Mouse (Mus musculus) stomach, embryonic 14.5 days (tissue): ENCODE data around the gene Il18r1. TPM values are rescaled to one million over a fixed set of nuclear protein-coding genes. Genes with fewer than 3 reads are reported as not detected.

Experiments
- ATAC-seq: fragments of 200-750 bp; cut with Nextera tagmentation; 2 replicates; pipeline ENCODE4 v1.8.0; 2017; ENCODE audit warnings: low read depth, moderate TSS enrichment; ENCODE audit not compliant: insufficient number of reproducible peaks, insufficient read depth, low FRiP score
- H3K27ac ChIP-seq: fragments of 300-500 bp; sonication (generic); 2 replicates; pipeline ENCODE4 v1.5.1; 2014; ENCODE audit warnings: mild to moderate bottlenecking, low read length, moderate library complexity, mixed read lengths
- H3K27me3 ChIP-seq: fragments of 300-500 bp; sonication (generic); 2 replicates; pipeline ENCODE4 v1.6.1; 2014; ENCODE audit warnings: low read length, control low read depth, mixed read lengths; ENCODE audit not compliant: control insufficient read depth, insufficient read depth
- H3K36me3 ChIP-seq: fragments of 300-500 bp; sonication (generic); 2 replicates; pipeline ENCODE4 v1.6.1; 2014; ENCODE audit warnings: mild to moderate bottlenecking, control low read depth, low read length, moderate library complexity, mixed read lengths; ENCODE audit not compliant: control insufficient read depth, insufficient read depth
- H3K4me1 ChIP-seq: fragments of 300-500 bp; sonication (generic); 2 replicates; pipeline ENCODE4 v1.6.1; 2014; ENCODE audit warnings: low read length, control low read depth, mixed read lengths; ENCODE audit not compliant: control insufficient read depth, insufficient read depth
- H3K4me2 ChIP-seq: fragments of 300-500 bp; sonication (generic); replicated peaks from 2 replicates; pipeline ENCODE4 v1.6.1; 2014; ENCODE audit warnings: low read depth, low read length, control low read depth
- H3K4me3 ChIP-seq: fragments of 300-500 bp; sonication (generic); 2 replicates; pipeline ENCODE4 v1.5.1; 2014; ENCODE audit warnings: low read depth, low read length, control low read depth
- H3K9ac ChIP-seq: fragments of 300-500 bp; sonication (generic); replicated peaks from 2 replicates; pipeline ENCODE4 v1.6.1; 2014; ENCODE audit warnings: low read depth, mild to moderate bottlenecking, control low read depth, low read length, moderate library complexity, mixed read lengths
- H3K9me3 ChIP-seq: fragments of 300-500 bp; sonication (generic); 2 replicates; pipeline ENCODE4 v1.6.1; 2016; ENCODE audit warnings: low read depth, low read length, control low read depth; ENCODE audit not compliant: control insufficient read depth
- WGBS: fragments of 180-500 bp; shearing (Covaris S2); extraction: QIAGEN DNeasy Blood & Tissue Kit; methylation state at CpG from one replicate; pipeline ENCODE4 v1.1.7; 2014; 5-methylcytosine and 5-hydroxymethylcytosine counted together
- polyA plus RNA-seq: library from polyadenylated mRNA; unstranded; fragments of >200 nt; fragmentation: Nextera tagmentation; extraction: Ambion mirVana; gene quantifications from 2 replicates; pipeline ENCODE4 v1.2.1, GENCODE M21; 2014

Gene Il18r1
- polyA plus RNA-seq, 1 experiment from 2014 or later, result 0.93 TPM

GRCm38 (mm10) chr1:40432169-40432568 lies 33.2 kb upstream of the Il18r1 start:
- H3K4me2 ChIP-seq, result no peak overlapping the region
- no peaks in the 10 kb centered on the region for H3K36me3 ChIP-seq
- no peaks in the 10 kb centered on the region for H3K4me1 ChIP-seq
- ATAC-seq, result no peak
- no peak overlapping the region for H3K4me3 ChIP-seq
- no peak overlapping the region for H3K9ac ChIP-seq
- H3K27ac ChIP-seq, result no peak overlapping the region
- H3K9me3 ChIP-seq, result no peaks in the 10 kb centered on the region
- WGBS, result 83% methylated on average over 2 of the region's 2 CpGs
- H3K27me3 ChIP-seq, result no peaks in the 10 kb centered on the region

- 75% methylated on average over 3 of the region's 3 CpGs for WGBS
These were observed 29.4 kb upstream of the Il18r1 start for GRCm38 (mm10) chr1:40435936-40436335.

GRCm38 (mm10) chr1:40437340-40437739 lies 28.0 kb upstream of the Il18r1 start:
- Histone ChIP-seq H3K4me2 (no peak overlapping the region), H3K9me3 (no peaks in the 10 kb centered on the region), H3K27me3 (no peaks in the 10 kb centered on the region), H3K9ac (no peak overlapping the region), H3K27ac (no peak overlapping the region), H3K36me3 (no peaks in the 10 kb centered on the region), H3K4me1 (no peaks in the 10 kb centered on the region), H3K4me3 (no peak overlapping the region)
- no peak for ATAC-seq
- WGBS, result 91% methylated on average over 2 of the region's 2 CpGs

More at GRCm38 (mm10) chr1:40435936-40436335, 29.4 kb upstream of the Il18r1 start:
- Histone ChIP-seq H3K4me2 (no peak overlapping the region), H3K4me3 (no peak overlapping the region), H3K9ac (no peak overlapping the region), H3K4me1 (no peaks in the 10 kb centered on the region), H3K27me3 (no peaks in the 10 kb centered on the region), H3K9me3 (no peaks in the 10 kb centered on the region), H3K36me3 (no peaks in the 10 kb centered on the region), H3K27ac (no peak overlapping the region)
- ATAC-seq, result no peak

GRCm38 (mm10) chr1:40439504-40439903 lies 25.8 kb upstream of the Il18r1 start:
- Histone ChIP-seq H3K27me3 (no peaks in the 10 kb centered on the region), H3K36me3 (no peaks in the 10 kb centered on the region), H3K9me3 (no peaks in the 10 kb centered on the region), H3K4me3 (no peak overlapping the region), H3K9ac (no peak overlapping the region), H3K27ac (no peak overlapping the region), H3K4me1 (no peaks in the 10 kb centered on the region), H3K4me2 (no peak overlapping the region)
- 65% methylated on average over 8 of the region's 8 CpGs for WGBS
- no peak for ATAC-seq

GRCm38 (mm10) chr1:40444800-40445199 lies 20.6 kb upstream of the Il18r1 start:
- 85% methylated on average over 3 of the region's 3 CpGs for WGBS

GRCm38 (mm10) chr1:40467306-40467705 lies 2.0 kb downstream of the Il18r1 start:
- Histone ChIP-seq H3K4me3 (no peak overlapping the region), H3K9ac (no peak overlapping the region), H3K36me3 (no peaks in the 10 kb centered on the region), H3K4me1 (no peaks in the 10 kb centered on the region), H3K27me3 (no peaks in the 10 kb centered on the region), H3K9me3 (no peaks in the 10 kb centered on the region), H3K27ac (no peak overlapping the region), H3K4me2 (no peak overlapping the region)
- ATAC-seq, result no peak
- 85% methylated on average over 4 of the region's 4 CpGs for WGBS

More at GRCm38 (mm10) chr1:40444800-40445199, 20.6 kb upstream of the Il18r1 start:
- ATAC-seq, result no peak
- Histone ChIP-seq H3K9ac (no peak overlapping the region), H3K36me3 (no peaks in the 10 kb centered on the region), H3K4me3 (no peak overlapping the region), H3K9me3 (no peaks in the 10 kb centered on the region), H3K4me2 (no peak overlapping the region), H3K27ac (no peak overlapping the region), H3K27me3 (no peaks in the 10 kb centered on the region), H3K4me1 (no peaks in the 10 kb centered on the region)

- no peaks in the 10 kb centered on the region for H3K27me3 ChIP-seq
- H3K9ac ChIP-seq, result no peak overlapping the region
- ATAC-seq, result no peak
- no peaks in the 10 kb centered on the region for H3K9me3 ChIP-seq
- H3K4me1 ChIP-seq, result no peaks in the 10 kb centered on the region
- WGBS, result 68% methylated on average over 2 of the region's 2 CpGs
- H3K4me2 ChIP-seq, result no peak overlapping the region
- no peak overlapping the region for H3K27ac ChIP-seq
- no peaks in the 10 kb centered on the region for H3K36me3 ChIP-seq
- H3K4me3 ChIP-seq, result no peak overlapping the region
These were observed 3.5 kb downstream of the Il18r1 start for GRCm38 (mm10) chr1:40468805-40469204.

GRCm38 (mm10) chr1:40469900-40470299 lies 4.5 kb downstream of the Il18r1 start:
- no peak overlapping the region for H3K4me2 ChIP-seq
- no peaks in the 10 kb centered on the region for H3K27me3 ChIP-seq
- no peak overlapping the region for H3K4me3 ChIP-seq
- no peaks in the 10 kb centered on the region for H3K9me3 ChIP-seq
- H3K36me3 ChIP-seq, result no peaks in the 10 kb centered on the region
- no peak overlapping the region for H3K27ac ChIP-seq
- no peak overlapping the region for H3K9ac ChIP-seq
- ATAC-seq, result no peak
- no peaks in the 10 kb centered on the region for H3K4me1 ChIP-seq
- WGBS, result 84% methylated on average over 12 of the region's 12 CpGs

- ATAC-seq, result no peak
- Histone ChIP-seq H3K4me2 (no peak overlapping the region), H3K36me3 (no peaks in the 10 kb centered on the region), H3K4me1 (no peaks in the 10 kb centered on the region), H3K9me3 (no peaks in the 10 kb centered on the region), H3K27me3 (no peaks in the 10 kb centered on the region), H3K9ac (no peak overlapping the region), H3K4me3 (no peak overlapping the region), H3K27ac (no peak overlapping the region)
- WGBS, result 97% methylated on average over 1 of the region's 1 CpGs
These were observed 7.0 kb downstream of the Il18r1 start for GRCm38 (mm10) chr1:40472401-40472800.
